Mouse (Mus musculus) gastrocnemius, postnatal 14 days (tissue): ENCODE results near the gene Extl1. TPM values are rescaled to one million over a fixed set of nuclear protein-coding genes. Genes with fewer than 3 reads are reported as not detected.
"Not testable (repeated sequence)": the region's sequence is repeated elsewhere in the genome, so short reads cannot be mapped to it uniquely, and the experiment has no call there.

ENCODE experiments used
- DNase-seq: peaks from one replicate; pipeline ENCODE4 v3.0.0; 2021; ENCODE audit warnings: mixed read lengths
- intact Hi-C: fragments of 180-260 bp; cut with DNase I; formaldehyde crosslinking; loops from one replicate; pipeline ENCODE4 v1.15.1; 2025; ENCODE audit warnings: low total_unique reads
- total RNA-seq, 2 experiments: library from RNA; stranded (reverse); gene quantifications; 2 replicates each; pipeline ENCODE4 v1.2.3; 2021

The Extl1 gene
- total RNA-seq, 2 experiments from 2014 or later: 36.3 to 37.2 TPM

GRCm38 (mm10) chr4:134355841-134356452, 27.7 kb downstream of the Extl1 start:
- peak; percentile 82 for DNase-seq
- intact Hi-C loops: no loop called here

GRCm38 (mm10) chr4:134353527-134354409, 29.9 kb downstream of the Extl1 start:
- intact Hi-C loops: no loop called here
- no peak for DNase-seq

GRCm38 (mm10) chr4:134352929-134353328, 30.7 kb downstream of the Extl1 start:
- no peak for DNase-seq
- intact Hi-C loops: no loop called here

DNA sequence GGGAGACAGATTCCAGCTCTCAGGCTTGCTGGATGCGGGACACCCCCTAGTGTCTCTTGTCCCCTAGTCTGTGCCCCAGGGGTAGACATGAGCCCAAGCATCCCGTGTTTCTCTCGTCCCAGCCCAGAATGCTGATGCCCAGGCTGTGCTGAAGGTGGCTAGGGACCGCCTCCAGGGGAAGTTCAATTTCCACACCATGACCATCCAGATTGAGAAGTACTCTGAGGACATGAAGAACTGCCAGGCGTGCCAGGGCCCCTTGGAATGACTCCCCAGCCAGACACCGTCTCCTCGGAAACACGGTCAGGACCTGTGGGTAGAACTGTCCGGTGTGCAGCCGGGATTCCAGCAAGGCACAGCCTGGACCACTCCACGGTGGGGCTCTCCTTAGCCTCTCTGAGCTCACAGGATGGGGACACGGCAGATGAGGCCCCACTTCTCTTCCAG, 31.4 kb downstream of the Extl1 start:
- DNase-seq: no peak
- intact Hi-C loops: no loop called here

- intact Hi-C loops: no loop called here
- DNase-seq: no peak
Measured at GRCm38 (mm10) chr4:134351329-134352260, 32.1 kb downstream of the Extl1 start.

- intact Hi-C loops: no loop called here
Measured at GRCm38 (mm10) chr4:134350641-134351040, 33.0 kb downstream of the Extl1 start.

GRCm38 (mm10) chr4:134349829-134350228, 33.8 kb downstream of the Extl1 start:
- intact Hi-C loops: no loop called here
- DNase-seq: no peak

More at GRCm38 (mm10) chr4:134350641-134351040, 33.0 kb downstream of the Extl1 start:
- no peak for DNase-seq

GRCm38 (mm10) chr4:134348545-134348944, 35.1 kb downstream of the Extl1 start:
- no peak for DNase-seq
- intact Hi-C loops: no loop called here

DNA sequence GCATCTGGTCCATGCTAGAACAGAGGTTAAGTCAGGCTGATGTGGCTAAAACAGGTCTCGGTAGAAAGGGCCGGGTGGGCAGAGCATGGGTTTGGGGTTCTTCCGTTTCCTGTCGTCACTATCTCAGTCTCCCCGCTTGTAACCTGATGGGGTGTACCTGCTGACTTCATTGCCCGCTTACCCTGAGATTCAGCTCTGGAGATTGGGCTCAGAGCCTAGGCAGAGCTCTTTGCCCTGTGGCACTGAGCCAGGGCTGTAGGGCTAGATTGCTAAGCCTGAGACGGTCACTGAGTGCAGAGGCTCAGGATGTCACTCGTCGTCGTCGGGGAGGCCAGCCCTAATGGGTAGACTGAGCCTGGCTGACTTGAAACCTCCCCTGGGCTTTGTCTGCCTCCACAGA, 35.6 kb downstream of the Extl1 start:
- no peak for DNase-seq
- intact Hi-C loops: no loop called here

DNA sequence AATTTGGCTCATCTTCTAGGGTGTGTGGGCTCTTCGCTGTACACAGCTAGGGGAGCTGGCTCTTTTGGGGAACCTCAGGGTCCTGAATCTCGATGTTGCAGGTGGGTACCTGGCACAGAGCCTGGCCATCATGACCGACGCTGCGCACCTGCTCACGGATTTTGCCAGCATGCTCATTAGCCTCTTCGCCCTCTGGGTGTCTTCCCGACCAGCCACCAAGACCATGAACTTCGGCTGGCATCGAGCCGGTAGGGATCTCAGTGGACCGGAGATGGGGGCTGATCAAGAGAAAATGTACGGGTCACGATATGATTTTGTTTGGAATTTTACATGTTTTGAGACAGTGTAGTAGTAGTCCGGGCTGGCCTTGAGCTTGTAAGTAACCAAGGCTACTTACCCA, 37.8 kb downstream of the Extl1 start:
- DNase-seq: no peak
- intact Hi-C loops: no loop called here

DNA sequence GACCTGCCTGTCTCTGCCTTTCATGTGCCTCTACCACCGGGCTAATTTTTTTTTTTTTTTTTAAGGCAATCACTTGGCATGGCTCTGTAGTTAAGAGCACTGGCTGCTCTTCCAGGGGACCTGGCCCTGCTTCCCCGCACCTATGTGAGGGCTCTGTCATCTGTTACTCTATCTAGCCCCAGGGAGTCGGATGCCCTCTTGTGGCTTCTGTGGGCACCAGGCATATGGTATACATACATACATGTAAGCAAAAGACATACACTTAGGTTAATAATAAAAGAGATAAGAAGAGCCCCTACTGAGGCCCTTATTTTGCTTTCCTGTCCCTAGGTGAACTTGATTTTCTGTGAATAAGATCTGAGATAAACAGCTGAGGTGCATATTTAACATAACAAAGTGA, 39.0 kb downstream of the Extl1 start:
- intact Hi-C loops: no loop called here
- no peak for DNase-seq

DNA sequence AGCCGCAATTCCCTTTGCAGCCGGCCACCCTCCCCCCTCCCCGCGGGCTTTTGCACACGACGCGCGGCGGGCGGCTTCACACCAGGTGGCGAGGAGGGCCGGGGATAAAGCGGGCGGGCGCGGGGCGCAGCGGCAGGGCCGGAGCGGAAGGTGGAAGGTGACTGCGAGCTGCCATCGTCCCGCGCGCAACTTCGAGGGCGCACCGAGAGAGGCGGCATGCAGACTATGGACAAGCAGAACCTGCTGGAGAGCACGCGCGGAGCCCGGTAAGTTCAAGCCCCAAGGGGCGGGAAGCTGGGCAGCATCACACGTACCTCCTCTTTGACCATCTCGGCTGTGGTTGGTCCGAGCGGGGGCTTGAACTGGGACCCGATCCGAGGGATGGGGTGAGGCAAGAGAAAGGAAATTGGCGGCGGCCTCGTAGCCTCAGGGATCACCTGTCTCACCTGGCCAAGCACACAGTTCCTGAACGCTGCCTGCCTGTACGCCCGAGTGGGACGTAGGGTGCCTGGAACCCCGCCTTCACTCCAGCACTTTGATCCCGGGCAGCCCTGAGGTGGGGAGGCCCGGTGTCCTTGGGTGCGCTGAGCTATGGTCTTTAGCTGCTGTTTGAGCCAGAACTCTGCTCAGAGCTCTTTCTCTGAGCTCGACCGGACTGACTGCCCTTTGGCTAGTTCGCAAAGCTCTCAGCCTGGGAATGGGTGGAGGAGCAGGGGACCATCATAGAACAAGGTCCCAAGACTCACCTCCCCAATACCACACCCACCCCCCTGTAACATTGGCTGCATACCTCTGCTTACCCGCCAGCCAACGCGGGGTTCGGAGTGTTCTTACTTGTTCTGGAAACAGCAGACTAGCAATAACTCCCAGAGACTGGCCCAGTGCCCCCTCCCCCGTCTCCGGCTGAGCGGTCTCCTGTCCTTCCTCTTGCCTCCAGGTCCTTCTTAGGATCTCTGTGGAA, 40.3 kb downstream of the Extl1 start, which contains the start of gene Slc30a2:
Slc30a2 (plus strand) TSS at position 111 of the 961 bp plus-strand sequence.
- DNase-seq: no peak
- intact Hi-C loops: no loop called here

DNA sequence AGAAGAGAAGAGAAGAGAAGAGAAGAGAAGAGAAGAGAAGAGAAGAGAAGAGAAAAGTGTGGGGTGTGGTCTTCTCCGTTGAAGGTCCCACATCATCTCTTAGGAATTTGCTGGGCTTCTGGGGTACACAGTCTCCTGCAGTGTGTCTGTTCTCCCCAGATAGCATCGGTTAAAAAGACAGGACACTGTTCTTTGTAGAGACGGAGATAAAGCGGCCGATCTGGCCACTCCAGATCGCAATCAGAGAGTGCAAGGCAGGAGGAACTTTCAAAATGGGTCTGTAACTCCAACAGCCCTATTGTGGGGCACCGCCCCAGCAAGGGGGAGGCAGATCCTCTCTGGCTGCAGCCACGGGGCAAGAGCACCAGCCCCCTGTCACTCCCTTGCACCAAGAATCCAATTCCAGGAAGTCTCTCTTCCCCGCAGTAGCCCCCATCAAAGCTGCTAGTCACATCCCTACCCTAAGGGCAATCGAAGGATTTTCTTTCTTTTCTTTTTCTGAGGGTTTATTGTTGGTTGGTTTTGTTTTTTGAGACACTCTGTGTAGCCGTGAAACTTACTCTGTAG, 41.4 kb downstream of the Extl1 start:
- DNase-seq: no peak
- intact Hi-C loops: no loop called here

DNA sequence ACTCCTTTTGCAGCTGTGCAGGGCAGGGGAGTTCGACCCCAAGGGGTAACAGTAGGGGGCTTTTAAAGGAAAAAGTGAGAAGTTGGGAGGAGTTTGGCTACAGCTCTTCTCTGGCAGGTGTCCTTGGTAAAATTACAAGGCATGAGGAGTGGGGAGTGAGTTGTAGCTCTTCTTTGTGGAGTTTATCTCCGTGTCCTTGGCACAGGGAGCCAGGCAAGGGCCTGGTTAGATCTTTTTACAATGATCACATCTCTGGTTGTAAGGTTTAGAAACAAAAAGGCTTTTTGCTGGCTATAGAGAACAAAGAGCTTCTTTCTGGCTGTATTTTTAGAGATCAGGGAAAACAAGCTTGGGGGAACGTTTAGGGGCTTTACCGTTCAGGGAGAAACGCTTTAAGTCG, 42.4 kb downstream of the Extl1 start:
- intact Hi-C loops, DNase-seq: not testable (repeated sequence)

- intact Hi-C loops: no loop called here
- no peak for DNase-seq
Measured at GRCm38 (mm10) chr4:134330281-134330680, 53.4 kb downstream of the Extl1 start.

- intact Hi-C loops: no loop called here
- no peak for DNase-seq
Measured at GRCm38 (mm10) chr4:134328832-134329231, 54.8 kb downstream of the Extl1 start.

DNA sequence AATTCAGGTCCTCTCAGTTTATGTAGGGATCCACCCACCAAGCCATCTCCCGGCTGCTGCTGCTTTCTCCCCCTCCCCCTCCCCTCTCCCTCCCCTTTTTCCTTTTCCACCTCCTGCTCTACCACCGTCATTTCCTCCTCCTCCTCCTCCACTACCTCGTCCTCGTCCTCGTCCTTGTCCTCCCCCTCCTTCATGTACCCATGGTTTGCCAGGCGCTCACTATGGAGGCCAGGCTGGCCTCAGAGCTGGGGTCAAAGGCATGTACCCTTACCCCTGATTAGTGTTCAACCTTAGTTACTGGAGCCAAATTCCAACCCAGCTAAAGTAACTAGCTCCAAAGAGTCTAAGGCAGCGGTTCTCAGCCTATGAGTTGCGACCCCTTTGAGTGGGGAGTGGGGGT, 55.5 kb downstream of the Extl1 start:
- no peak for DNase-seq
- intact Hi-C loops: no loop called here

DNA sequence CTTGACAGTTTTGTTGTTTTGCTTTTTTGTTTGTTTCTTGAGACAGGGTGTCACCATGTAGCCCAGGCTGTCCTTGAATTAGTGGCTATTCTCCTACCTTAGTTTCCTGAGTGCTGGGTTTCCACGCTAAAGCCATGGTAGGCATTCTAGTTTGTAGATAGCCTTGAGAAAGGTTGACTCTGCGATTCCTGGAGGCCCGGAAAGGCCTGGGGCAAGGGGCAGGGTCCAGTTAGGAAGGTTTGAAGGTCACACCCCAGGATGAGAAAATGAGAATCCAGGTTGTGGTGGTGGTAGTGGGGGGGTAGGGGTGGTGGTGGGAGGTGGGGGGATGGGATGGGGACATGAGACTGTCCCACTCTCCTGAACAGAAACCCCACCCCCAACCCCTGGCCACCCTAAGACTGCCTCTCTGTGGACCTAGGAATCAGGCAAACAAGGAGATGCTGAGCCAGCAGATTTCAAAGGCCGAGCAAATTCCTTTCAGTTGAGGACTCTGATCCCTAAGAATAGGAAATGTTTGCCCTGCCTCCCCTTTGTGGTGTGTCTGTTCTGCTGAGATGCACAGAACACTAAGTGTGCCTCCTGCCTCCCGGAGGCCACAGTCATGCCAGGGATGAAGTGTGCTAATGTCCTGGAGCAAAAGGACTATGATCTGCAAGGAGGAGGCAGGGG, 56.7 kb downstream of the Extl1 start:
- intact Hi-C loops: no loop called here
- no peak for DNase-seq
